Mouse (Mus musculus) cerebral cortex, adult 2 months (tissue): Measurements from ENCODE around the gene Magee1.

ENCODE experiments used
- WGBS: fragments of 180-500 bp; shearing (Covaris S2); methylation state at CpG from one replicate; pipeline ENCODE4 v1.1.7; 2018; 5-methylcytosine and 5-hydroxymethylcytosine counted together

The Magee1 gene

DNA sequence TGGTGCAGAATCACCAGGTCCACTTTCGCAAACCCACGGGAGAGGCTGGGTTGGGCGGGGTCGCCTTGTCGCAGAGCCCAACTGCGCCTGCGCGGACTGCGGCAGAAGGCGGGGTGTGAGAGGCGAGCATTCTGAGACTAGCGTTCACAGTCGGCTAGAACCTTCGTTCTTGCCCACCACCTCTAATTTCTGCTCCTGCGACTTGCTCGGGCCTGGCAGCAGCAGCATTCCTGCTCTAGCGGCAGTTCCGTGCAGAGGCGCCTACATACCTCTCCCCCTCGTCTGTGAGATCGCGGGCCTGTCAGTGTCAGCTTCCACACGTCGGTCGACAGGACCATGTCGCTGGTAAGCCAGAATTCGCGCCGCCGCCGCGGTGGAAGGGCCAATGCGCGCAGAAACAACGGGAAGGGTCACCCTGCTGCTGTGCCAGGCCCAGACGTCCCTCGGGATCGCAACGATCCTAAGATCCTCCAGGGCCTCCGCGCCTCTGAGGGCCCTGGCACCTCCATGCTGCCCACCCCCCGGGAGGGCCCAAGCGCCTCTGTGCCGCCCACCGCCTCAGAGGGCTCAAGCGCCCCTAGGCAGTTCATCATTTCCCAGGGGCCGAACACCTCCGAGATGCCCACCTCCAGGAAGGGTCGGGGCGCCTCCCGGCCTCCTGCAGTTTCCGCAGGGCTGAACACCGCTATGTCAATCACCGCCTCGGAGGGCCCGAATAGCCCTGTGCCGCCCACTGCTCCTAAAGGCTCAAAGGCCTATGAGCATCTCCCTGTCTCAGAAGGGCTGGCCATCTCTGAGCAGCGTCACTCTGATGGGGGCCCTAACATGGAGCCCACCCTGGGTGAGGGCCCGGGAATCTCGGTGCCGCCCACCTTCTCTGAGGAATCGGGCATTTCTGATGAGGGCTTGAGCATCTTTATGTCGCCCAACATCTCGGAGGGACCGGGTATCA, at the start of gene Magee1:
TSS of gene Magee1 (plus strand) at position 104 of the 952 bp plus-strand sequence.
- WGBS = 3% methylated on average over 61 of the region's 65 CpGs

DNA sequence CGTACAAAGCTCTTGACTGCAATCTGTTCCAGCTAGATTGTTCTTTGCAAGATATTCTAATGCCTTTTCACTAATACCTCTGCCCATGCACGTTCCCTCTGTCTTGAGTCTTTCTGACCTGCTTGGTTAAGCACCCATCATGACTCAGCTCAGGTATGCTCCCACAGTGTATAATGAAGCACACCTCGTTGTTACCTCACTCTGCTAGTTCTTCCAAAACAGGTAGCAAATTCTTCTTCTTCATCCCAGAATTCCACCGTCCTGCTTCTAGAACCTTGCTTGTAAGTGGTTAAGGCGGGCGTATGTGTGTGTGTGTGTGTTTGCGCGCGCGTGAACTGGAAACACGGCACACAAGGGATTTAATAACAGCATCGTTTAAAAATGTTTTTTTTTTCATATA, 41.0 kb upstream of the Magee1 start:
- WGBS = 3% methylated on average over 12 of the region's 12 CpGs

DNA sequence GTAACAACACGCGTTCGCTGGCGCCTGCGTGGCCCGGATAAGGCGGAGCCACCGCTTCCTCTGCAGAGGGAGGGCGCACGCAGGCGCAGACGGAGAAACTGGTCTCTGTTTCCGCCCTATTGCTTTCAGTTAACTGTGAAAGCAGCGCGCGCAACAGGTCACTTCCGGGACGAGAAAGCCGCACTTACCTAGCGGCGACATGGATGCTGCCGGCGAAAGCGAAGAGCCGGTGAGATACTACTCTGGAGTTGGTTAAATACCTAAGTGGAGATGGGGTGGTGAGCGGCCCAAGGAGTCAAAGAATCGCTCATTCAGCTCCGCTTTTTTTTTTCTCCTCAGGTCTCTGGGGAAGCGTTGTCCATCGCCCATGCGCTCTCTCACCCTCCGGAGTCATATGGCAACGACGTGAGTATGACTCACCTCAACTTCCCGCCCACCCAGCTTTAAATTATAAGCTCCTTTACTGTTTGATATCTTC, 40.5 kb upstream of the Magee1 start, which contains the start of gene Pbdc1:
TSS of gene Pbdc1 (plus strand) at position 142 of the 478 bp plus-strand sequence.
- WGBS = 0% methylated on average over 35 of the region's 35 CpGs

DNA sequence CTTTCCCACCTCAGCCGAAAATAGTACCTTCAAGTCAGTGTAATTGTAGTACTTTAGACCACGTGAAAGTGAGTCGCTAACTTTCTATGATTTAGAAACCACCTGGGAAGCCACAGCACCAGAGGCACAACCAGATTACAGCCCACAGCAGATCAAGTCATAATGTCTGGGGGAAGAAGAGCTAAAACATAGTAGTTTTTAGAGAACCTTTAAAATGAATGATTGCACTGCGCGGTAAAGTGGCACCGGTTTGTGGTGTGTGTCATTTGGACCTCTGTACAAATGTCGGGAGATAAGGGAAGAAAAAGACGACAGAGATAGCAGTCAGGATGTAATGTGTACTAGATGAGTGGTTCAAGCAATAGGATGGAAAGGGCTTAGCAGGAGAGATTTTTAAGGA, 40.1 kb upstream of the Magee1 start:
- WGBS = 7% methylated on average over 8 of the region's 8 CpGs

DNA sequence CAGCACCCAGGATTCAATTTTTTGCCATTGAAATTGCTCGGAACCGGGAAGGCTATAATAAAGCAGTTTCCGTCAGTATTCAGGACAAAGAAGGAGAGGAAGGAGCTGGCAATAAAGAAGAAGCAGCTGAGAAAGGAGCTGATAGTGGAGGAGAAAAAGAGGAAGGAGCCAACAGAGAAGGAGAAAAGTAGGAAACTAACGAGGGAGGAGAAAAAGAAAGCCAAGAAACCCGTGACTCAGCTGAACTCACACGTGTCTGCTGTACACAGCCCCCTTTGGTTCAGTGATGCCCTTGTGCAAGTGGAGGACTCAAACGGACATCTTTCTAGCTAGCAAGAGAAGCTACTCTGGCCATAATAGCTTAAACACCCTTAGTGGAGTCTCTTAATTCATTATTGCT, 37.2 kb upstream of the Magee1 start:
- 74% methylated on average over 7 of the region's 7 CpGs for WGBS

DNA sequence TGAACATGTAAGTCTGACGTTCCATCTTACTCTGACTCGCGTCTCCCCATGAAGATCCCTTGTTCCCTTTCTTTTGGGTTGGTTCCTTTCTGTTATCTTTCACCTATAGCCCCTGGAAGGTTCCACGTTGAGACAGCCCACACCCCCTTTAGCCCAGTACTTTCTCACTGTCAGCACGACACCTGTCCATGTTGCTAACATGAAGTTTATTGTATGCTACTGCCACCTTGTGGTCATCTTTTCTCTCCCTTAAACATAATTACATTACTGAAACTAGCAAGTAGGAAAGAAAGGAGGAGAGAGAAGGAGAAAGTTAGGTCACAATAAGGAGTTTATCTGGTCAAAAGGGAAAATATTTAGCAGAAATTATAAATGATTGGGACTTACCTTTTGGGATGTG, 16.0 kb upstream of the Magee1 start:
- WGBS = 44% methylated on average over 5 of the region's 5 CpGs

DNA sequence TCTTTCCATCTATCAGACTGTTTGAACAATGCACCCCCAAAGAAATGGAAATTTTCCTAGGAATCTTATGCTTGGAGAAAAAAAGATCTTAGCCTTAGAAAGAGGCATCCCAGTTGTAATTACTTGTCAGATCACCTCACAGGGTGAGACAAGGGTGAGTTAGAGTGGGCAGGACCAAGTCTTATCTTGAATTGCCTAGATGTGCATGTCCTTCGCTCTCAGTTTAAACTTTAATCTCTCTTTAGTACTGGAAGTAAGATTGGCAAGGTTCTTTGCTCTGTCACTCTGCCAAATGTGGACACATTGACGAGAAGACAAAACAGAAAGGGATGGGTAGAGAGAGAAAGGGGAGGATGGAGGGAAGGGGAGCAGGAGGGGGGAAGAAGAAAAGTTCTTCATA, 5.2 kb upstream of the Magee1 start:
- WGBS = 61% methylated on average over 2 of the region's 2 CpGs

DNA sequence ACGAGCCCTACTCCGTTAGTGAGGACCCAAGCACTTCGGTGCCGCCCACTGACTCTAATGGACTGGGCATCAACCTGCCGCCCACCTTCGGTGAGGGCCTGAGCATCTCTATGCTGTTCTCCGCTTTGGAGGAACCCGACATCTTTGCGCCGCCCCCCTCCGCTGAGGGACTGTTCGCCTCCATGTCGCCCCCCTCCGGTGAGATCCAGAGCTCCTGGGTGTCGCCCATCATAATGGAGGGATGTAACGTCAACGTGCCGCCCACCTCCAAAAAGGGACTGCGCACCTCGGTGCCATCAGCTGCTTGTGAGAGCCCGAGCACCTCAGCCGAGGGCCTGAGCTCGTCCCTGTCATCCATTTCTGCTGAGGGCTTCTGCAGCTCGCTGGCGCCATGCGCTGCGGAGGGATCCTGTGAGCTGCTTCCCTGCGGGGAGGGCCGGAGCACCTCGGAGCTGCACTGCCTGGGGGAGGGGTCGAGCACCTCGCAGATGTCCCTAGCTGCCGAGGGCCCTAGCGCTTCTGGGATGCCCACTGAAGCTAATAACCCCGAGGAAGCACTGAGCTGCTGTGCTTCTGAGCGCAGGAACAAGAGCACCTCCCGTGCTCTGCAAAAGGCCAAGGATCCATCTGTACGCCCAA, 1.2 kb downstream of the Magee1 start:
- 6% methylated on average over 38 of the region's 38 CpGs for WGBS

DNA sequence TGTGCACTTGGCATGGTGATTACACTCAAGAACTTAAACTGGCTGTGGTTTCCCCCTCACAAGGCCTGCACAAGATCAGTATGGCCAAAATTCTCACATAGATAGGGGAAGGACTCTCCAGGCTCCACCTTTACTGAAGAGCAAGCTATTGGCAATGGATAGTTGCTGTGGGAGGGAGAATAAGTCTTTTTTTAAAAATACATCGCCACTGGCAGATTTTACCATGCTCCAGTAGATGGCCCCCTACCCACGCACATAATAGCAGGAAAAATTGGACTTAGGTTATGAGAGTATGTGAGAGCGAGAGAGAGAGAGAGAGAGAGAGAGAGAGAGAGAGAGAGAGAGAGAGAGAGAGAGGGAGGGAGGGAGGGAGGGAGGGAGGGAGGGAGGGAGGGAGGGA, 4.7 kb downstream of the Magee1 start:
- 5% methylated on average over 2 of the region's 3 CpGs for WGBS

DNA sequence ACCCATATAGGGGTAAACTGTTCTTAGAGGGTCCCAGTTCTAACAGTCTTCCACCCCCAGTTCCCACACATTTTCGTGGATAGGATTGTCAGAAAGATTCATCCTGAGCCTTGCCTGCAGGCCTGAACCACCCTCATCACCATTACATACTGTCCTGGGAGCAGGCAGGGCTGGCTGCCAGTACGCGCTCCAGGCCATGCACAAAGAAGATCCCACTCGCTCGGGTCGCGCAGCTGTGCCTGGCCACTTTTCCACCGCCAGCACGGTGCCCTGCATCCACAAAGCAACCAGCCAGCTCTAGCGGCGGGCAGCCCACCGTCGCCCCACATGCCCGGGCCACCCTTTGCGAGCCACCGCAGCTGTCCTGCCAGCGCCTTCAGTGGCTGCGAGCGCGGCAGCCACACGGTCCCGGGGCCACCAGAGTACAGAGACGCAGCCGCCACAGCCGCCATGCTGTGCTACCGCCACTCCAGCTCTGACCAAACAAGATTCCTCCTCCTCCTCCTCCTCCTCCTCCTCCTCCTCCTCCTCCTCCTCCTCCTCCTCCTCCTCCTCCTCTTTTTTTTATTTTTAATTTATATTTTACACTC, 31.8 kb downstream of the Magee1 start:
- 48% methylated on average over 24 of the region's 26 CpGs for WGBS

DNA sequence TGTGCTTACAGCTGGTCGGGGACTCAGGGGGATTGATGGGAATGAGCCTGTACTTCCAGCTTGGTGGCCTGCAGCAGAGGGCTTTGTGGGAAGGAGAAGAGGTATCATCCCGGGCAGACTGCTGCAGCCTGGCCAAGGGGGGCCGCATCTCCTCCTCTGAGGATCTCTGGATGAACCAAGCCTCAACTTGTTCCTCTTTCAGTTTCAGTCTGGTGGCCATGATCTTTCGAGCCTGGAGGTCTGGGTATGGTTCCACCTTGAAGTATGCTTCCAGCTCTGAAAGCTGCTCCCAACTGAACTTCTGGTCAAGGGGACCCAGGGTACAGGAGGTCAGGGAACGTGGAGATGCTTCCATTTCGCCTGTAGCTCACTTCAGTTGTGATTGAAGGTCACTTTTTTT, 44.8 kb downstream of the Magee1 start:
- whole genome bisulfite sequencing = 75% methylated on average over 6 of the region's 6 CpGs

DNA sequence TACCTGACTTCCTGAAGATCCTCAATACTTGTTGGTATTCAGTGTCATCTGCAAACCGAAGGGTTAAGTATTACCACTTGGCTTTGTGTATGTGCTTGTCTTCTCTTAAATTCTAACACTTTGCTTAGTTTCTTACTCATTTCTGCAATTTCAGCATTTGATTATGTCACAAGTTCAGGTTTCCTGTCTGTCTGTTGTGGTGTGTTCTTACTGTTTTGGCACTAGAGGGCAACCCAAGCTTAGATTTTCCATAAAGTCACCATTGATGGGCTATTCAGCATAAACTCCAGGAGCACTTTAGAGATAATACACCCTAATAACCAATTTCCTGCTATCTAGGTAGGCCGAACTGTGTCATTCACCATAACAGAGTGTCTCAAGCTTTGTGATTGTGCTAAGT, 47.0 kb downstream of the Magee1 start:
- 82% methylated on average over 2 of the region's 2 CpGs for WGBS
